Mouse (Mus musculus) liver, embryonic 15.5 days (tissue): ENCODE measurements around the gene Ap5s1. TPM values are rescaled to one million over a fixed set of nuclear protein-coding genes. Genes with fewer than 3 reads are reported as not detected.

Source experiments
- ATAC-seq: fragments of 200-750 bp; cut with Nextera tagmentation; 2 replicates; pipeline ENCODE4 v1.8.0; 2017; ENCODE audit warnings: moderate number of reproducible peaks, mild to moderate bottlenecking, moderate library complexity; ENCODE audit not compliant: insufficient read depth
- H3K27ac ChIP-seq: fragments of 300-500 bp; sonication (generic); replicated peaks from 2 replicates; pipeline ENCODE4 v1.5.1; 2015; ENCODE audit warnings: mild to moderate bottlenecking, inconsistent platforms
- H3K27me3 ChIP-seq: fragments of 300-500 bp; sonication (generic); 2 replicates; pipeline ENCODE4 v1.6.1; 2015; ENCODE audit warnings: mild to moderate bottlenecking, inconsistent platforms
- H3K36me3 ChIP-seq: fragments of 300-500 bp; sonication (generic); replicated peaks from 2 replicates; pipeline ENCODE4 v1.6.1; 2015; ENCODE audit warnings: moderate library complexity, mild to moderate bottlenecking, inconsistent platforms
- H3K4me1 ChIP-seq: fragments of 300-500 bp; sonication (generic); replicated peaks from 2 replicates; pipeline ENCODE4 v1.6.1; 2015; ENCODE audit warnings: inconsistent platforms
- H3K4me2 ChIP-seq: fragments of 300-500 bp; sonication (generic); 2 replicates; pipeline ENCODE4 v1.6.1; 2015; ENCODE audit warnings: moderate library complexity, mild to moderate bottlenecking, inconsistent platforms
- H3K4me3 ChIP-seq: fragments of 300-500 bp; sonication (generic); replicated peaks from 2 replicates; pipeline ENCODE4 v1.5.1; 2015; ENCODE audit warnings: mild to moderate bottlenecking, inconsistent platforms
- H3K9ac ChIP-seq: fragments of 300-500 bp; sonication (generic); 2 replicates; pipeline ENCODE4 v1.6.1; 2015; ENCODE audit warnings: moderate library complexity, mild to moderate bottlenecking, inconsistent platforms
- H3K9me3 ChIP-seq: fragments of 300-500 bp; sonication (generic); replicated peaks from 2 replicates; pipeline ENCODE4 v1.6.1; 2016; ENCODE audit warnings: inconsistent platforms
- WGBS: fragments of 180-500 bp; shearing (Covaris S2); methylation state at CpG from one replicate; pipeline ENCODE4 v1.1.7; 2015; ENCODE audit warnings: mixed read lengths; ENCODE audit not compliant: insufficient replicate concordance; 5-methylcytosine and 5-hydroxymethylcytosine counted together
- polyA plus RNA-seq: library from polyadenylated mRNA; unstranded; fragments of >200 nt; fragmentation: Nextera tagmentation; extraction: Ambion mirVana; gene quantifications from 2 replicates; pipeline ENCODE4 v1.2.1, GENCODE M21; 2015

Ap5s1 gene
- polyA plus RNA-seq, 1 experiment from 2014 or later: 16.6 TPM

DNA sequence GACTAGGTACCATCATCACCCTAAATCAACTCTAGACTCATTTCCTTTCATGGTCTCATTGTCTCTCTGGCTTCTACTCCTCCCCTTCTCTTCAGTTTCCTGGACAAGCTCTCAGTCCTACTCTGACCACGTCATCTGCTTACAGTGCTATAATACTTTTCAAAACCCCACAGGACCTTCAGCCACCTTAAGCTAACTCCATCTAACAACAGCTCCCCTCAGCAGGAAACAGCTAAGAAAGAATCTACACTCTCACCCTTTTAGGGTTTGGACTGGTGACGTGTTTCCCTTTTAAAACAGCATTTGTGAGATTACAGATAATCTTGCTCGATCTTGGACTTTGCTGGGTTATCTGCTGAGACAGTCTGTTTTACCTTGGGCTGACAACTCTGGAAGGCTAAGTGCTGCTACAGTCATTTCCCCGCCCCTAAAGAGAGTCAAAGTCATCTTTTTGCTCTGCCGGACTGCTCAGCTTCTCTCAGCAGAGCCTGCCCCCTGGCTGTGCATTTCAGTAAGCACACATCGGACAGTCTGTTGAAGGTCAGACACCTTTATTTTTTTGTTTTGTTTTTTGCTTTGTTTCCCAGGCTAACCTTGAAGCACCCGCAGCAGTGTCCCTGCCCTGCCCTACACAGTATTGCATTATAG lies 46.9 kb downstream of the Ap5s1 start:
- no peak overlapping the region for H3K9ac ChIP-seq

DNA sequence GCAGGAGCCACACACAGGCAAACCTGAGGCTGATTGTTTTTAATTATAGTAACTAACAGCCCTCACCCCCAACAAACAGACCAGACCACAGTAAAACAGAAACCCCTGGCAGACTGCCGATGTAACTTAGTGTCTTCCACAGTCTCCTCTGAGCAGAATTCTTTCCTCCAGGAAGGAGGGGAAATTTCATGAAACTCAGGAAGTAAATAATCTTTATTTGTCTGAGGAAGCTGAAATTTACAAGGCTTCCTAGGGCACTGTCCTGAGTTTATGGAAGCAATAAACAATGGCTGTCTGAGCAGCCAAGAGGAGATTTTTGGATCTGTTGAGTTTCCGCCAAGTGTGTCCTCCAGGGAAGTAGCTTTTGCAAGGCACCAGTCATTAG lies 47.4 kb downstream of the Ap5s1 start:
- ATAC-seq: no peak
- 49% methylated on average over 2 of the region's 2 CpGs for WGBS
- H3K4me3 ChIP-seq: peak overlapping the region; percentile 9; the same call in 1 of the 2 replicates
- peaks cover 3% of the 10 kb centered on the region; the same call in 1 of the 2 replicates for H3K36me3 ChIP-seq
- no peak overlapping the region for H3K9ac ChIP-seq
- no peaks in the 10 kb centered on the region for H3K9me3 ChIP-seq
- peaks cover 66% of the 10 kb centered on the region for H3K4me1 ChIP-seq
- peak overlapping the region; percentile 70 for H3K27ac ChIP-seq
- H3K4me2 ChIP-seq: peak overlapping the region; percentile 36
- H3K27me3 ChIP-seq: no peaks in the 10 kb centered on the region

More for the DNA sequence above, 46.9 kb downstream of the Ap5s1 start:
- 4% methylated on average over 7 of the region's 7 CpGs for WGBS
- Histone ChIP-seq H3K4me2 (peak overlapping the region; percentile 36), H3K4me3 (peak overlapping the region; percentile 9; the same call in 1 of the 2 replicates), H3K4me1 (peaks cover 66% of the 10 kb centered on the region), H3K27me3 (no peaks in the 10 kb centered on the region), H3K9me3 (no peaks in the 10 kb centered on the region), H3K36me3 (peaks cover 8% of the 10 kb centered on the region; the same call in 1 of the 2 replicates), H3K27ac (peak overlapping the region; percentile 70)
- ATAC-seq: peak; percentile 89

DNA sequence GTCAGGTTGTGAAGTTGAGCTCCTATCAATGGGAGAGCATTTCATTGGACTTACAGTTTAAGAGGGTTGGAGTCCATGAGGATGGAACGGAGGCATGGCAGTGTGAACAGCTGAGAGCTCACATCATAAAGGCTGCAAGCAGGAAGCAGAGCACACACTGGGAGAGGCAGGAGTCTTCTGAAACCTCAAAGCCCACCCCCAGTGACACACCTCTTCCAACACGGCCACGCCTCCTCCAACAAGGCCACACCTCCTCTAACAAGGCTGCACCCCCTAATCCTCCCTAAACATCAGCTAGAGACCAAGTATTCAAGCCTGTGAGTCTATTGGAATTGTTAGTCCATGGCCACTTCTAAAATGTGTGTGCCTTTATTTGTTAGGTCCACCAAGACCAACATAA lies 48.9 kb downstream of the Ap5s1 start:
- 50% methylated on average over 3 of the region's 3 CpGs for WGBS
- no peak for ATAC-seq
- no peak overlapping the region for H3K4me3 ChIP-seq
- H3K9me3 ChIP-seq: no peaks in the 10 kb centered on the region
- H3K36me3 ChIP-seq: no peaks in the 10 kb centered on the region
- H3K27me3 ChIP-seq: no peaks in the 10 kb centered on the region
- no peak overlapping the region for H3K4me2 ChIP-seq
- H3K9ac ChIP-seq: no peak overlapping the region
- peaks cover 78% of the 10 kb centered on the region for H3K4me1 ChIP-seq
- H3K27ac ChIP-seq: no peak overlapping the region

DNA sequence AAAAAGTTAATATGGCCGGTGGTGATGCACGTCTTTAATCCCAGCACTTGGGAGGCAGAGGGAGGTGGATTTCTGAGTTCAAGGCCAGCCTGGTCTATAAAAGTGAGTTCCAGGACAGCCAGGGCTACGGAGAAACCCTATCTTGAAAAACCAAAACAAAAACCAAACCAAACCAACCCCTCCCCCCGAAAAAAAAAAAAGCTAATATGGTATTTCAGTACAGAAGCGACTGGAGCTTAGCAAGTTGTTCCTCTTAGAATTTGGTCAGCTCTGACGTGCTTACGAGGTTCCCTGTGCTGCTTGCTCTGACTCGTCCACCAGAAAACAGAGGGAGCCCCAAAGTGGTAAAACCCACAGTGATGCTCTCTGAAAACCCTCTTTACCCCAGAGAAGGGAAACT lies 51.8 kb downstream of the Ap5s1 start:
- 64% methylated on average over 8 of the region's 8 CpGs for WGBS

DNA sequence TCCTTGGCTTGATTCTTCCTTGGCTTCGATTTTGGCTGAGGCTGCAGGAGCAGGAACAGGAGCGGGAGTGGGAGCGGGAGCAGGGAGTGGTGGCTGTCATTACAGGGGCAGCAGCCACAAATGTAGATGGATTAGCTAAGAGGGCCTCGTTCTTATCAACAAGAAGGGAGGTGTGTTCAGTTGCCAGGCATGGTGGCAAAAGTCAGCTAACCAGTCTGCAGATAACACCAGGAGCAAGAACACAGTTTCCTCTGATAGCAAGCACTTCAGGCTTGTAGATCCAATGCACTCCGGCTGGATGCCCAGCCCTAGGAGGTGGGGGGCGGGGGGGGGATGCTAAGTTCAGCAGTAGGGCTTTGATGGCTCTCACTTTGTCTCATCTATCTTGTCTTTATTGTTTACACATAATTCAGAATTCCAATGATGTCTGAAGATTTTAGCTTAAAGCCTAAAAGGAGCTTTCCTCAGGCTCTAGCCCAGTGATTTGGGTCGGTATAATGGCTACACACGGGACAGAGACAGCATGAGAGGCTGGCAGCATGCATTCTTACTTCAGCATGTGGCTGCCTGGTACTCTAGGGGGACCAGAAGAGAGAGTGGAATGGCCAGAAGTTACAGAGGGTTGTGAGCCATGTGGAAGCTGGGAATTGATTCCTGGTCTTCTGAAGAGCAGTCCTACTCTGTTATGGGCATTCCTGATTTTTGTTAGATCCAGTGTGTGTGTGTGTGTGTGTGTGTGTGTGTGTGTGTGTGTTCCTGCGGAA lies 53.8 kb downstream of the Ap5s1 start:
- peak overlapping the region; percentile 87 for H3K4me3 ChIP-seq
- peak; percentile 33 for ATAC-seq
- H3K27ac ChIP-seq: peak overlapping the region; percentile 100
- H3K27me3 ChIP-seq: no peaks in the 10 kb centered on the region
- no peaks in the 10 kb centered on the region for H3K9me3 ChIP-seq
- peaks cover 78% of the 10 kb centered on the region for H3K4me1 ChIP-seq
- 20% methylated on average over 9 of the region's 9 CpGs for WGBS
- peak overlapping the region; percentile 96; the same call in 1 of the 2 replicates for H3K9ac ChIP-seq
- peaks cover 11% of the 10 kb centered on the region; the same call in 1 of the 2 replicates for H3K36me3 ChIP-seq
- peak overlapping the region; percentile 87 for H3K4me2 ChIP-seq

More for the DNA sequence above, 51.8 kb downstream of the Ap5s1 start:
- no peak for ATAC-seq
- 0 out of 2 replicates have a peak overlapping the region, but pooled peaks have one; percentile 35 for H3K27ac ChIP-seq
- no peaks in the 10 kb centered on the region for H3K27me3 ChIP-seq
- H3K4me1 ChIP-seq: peaks cover 80% of the 10 kb centered on the region
- H3K9me3 ChIP-seq: no peaks in the 10 kb centered on the region
- no peak overlapping the region for H3K4me3 ChIP-seq
- H3K9ac ChIP-seq: no peak overlapping the region
- no peak overlapping the region for H3K4me2 ChIP-seq
- no peaks in the 10 kb centered on the region for H3K36me3 ChIP-seq

DNA sequence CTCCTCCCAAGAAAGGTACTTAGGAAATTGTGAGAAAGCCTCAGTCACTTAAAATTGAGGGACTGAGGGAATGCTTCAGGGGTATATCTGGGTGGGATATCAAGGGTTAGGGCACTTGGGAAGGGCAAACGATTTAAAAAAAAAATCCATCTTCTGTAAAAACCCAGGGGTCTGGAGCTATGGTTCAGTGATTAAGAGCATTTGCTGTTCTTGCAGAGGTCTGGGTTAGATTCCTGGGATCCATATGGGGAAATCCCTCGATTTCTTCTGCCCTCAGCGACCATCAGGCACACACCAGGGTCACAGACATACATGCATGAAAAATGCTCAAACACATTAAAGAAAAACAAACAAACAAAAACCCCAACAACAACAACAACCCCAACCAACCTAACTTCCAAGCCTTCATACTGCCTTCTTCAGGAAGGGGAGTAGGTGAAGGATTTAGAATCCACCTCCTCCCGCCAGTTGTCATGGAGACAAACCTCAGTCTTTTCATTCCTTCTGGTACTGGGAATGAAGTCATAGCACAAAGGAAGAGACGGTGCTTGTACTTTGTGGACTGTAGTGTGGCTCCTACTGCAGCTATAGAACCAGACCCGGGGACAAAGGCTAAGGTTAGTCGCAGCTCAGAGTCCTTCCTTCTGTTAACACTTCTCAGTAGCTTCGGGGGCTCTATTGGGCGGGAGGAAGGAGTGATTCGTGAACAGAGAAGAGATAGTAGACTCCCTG lies 54.8 kb downstream of the Ap5s1 start:
- ATAC-seq: peak; percentile 22
- H3K27me3 ChIP-seq: no peaks in the 10 kb centered on the region
- H3K9ac ChIP-seq: peak overlapping the region; percentile 96
- H3K4me2 ChIP-seq: peak overlapping the region; percentile 87
- H3K4me3 ChIP-seq: peak overlapping the region; percentile 87
- peak overlapping the region; percentile 100 for H3K27ac ChIP-seq
- 9% methylated on average over 10 of the region's 10 CpGs for WGBS
- peaks cover 79% of the 10 kb centered on the region for H3K4me1 ChIP-seq
- H3K9me3 ChIP-seq: no peaks in the 10 kb centered on the region
- H3K36me3 ChIP-seq: peaks cover 11% of the 10 kb centered on the region; the same call in 1 of the 2 replicates

DNA sequence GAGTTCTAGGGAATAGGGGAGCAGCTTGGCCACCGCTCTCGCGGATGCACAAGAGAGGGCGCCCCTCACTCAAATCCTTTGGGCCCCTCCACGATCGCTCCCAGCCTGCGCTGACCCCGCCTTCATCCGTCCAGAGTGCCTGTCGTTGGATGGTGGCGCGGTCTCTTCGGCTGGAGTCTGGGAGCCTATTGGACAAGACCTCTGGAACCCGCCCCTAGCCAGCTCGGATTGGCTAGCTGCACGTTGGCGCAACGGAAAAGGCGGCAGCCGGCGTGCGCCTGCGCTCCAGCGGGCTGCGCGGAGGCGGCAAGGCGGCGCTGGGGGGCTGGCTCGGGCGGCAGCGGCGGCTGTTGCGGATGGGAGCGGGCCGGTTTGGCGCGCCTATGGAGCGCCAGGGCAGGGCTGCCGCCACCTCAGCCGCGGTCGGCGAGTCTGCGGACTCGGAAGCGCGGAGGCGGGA lies 55.4 kb downstream of the Ap5s1 start, which contains the start of gene Pank2:
Pank2 (plus strand) TSS at position 283 of the 460 bp plus-strand sequence.
- H3K27me3 ChIP-seq: no peaks in the 10 kb centered on the region
- under 1% methylated on average over 49 of the region's 49 CpGs for WGBS
- peaks cover 11% of the 10 kb centered on the region; the same call in 1 of the 2 replicates for H3K36me3 ChIP-seq
- peaks cover 78% of the 10 kb centered on the region for H3K4me1 ChIP-seq
- peak; percentile 93 for ATAC-seq
- peak within 1 kb of the TSS; percentile 100 for H3K27ac ChIP-seq
- H3K9ac ChIP-seq: peak within 1 kb of the TSS; percentile 96
- no peaks in the 10 kb centered on the region for H3K9me3 ChIP-seq
- H3K4me3 ChIP-seq: peak within 1 kb of the TSS; percentile 87
- peak within 1 kb of the TSS; percentile 87 for H3K4me2 ChIP-seq

Other genes starting within 250 kb of the Ap5s1 start
- gene Gfra4, start 164.0 kb upstream of the Ap5s1 start, polyA plus RNA-seq: 0.23 and 0.37 TPM in 2 replicates
- gene Adam33, start 143.3 kb upstream of the Ap5s1 start, polyA plus RNA-seq: 0.62 and 0.86 TPM in 2 replicates
- 1.5 and 1.7 TPM in 2 replicates for gene Siglec1, start 120.3 kb upstream of the Ap5s1 start, polyA plus RNA-seq
- 1.8 and 1.9 TPM in 2 replicates for gene Hspa12b, start 79.8 kb upstream of the Ap5s1 start, polyA plus RNA-seq
- gene Gm11037, start 73.6 kb upstream of the Ap5s1 start, polyA plus RNA-seq: not detected in 2 replicates
- gene 1700037H04Rik, start 47.0 kb upstream of the Ap5s1 start, polyA plus RNA-seq: 135 and 147 TPM in 2 replicates
- gene Cenpb, start 27.0 kb upstream of the Ap5s1 start, polyA plus RNA-seq: 4.1 and 5.4 TPM in 2 replicates
- 236 and 279 TPM in 2 replicates for gene Cdc25b, start 20.1 kb upstream of the Ap5s1 start, polyA plus RNA-seq
- 1.6 and 1.8 TPM in 2 replicates for gene Spef1, start 19.8 kb upstream of the Ap5s1 start, polyA plus RNA-seq
- gene Mavs, start 27.0 kb downstream of the Ap5s1 start, polyA plus RNA-seq: 29.8 and 33.5 TPM in 2 replicates
- 21.7 and 22.0 TPM in 2 replicates for gene Pank2, start 55.4 kb downstream of the Ap5s1 start, polyA plus RNA-seq
- gene Rnf24, start 145.8 kb downstream of the Ap5s1 start, polyA plus RNA-seq: 0.48 and 0.67 TPM in 2 replicates